Mouse (Mus musculus): ENCODE data around the gene Depdc1b. TPM values are rescaled to one million over a fixed set of nuclear protein-coding genes. Genes with fewer than 3 reads are reported as not detected.

Depdc1b gene
- 10.9 and 11.2 TPM in 2 replicates for polyA plus RNA-seq (2012; rRNA removed)

GRCm38 (mm10) chr13:108315702-108316486 is at the start of gene Depdc1b:
TSS of gene Depdc1b (plus strand) at chr13:108316332.
- no peak for TF ChIP-seq CTCF (conservative IDR thresholded peaks at IDR 0.05; ENCODE audit: insufficient read depth, insufficient read length, low read depth, low read length)
- TF ChIP-seq POLR2A (IDR thresholded peaks at IDR 0.05; ENCODE audit: low read depth, low read length), result peak; percentile 23
- DNase-seq, result peak; percentile 98
- Histone ChIP-seq H3K27me3 (replicated peaks; ENCODE audit: control insufficient read depth, insufficient read depth, low read length) (no peaks in the 10 kb centered on the region), H3K36me3 (ENCODE audit: control insufficient read depth, insufficient read depth, low read length) (no peaks in the 10 kb centered on the region), H3K4me1 (ENCODE audit: control insufficient read depth, insufficient read depth, low read length) (peaks cover 3% of the 10 kb centered on the region; the same call in 1 of the 2 replicates), H3K27ac (ENCODE audit: insufficient read depth, low read depth, low read length) (peak within 1 kb of the TSS; percentile 40; the same call in 1 of the 2 replicates), H3K4me3 (ENCODE audit: insufficient read depth, low read depth, low read length) (peak within 1 kb of the TSS; percentile 76)
- WGBS, result under 1% methylated on average over 48 of the region's 48 CpGs

GRCm38 (mm10) chr13:108267841-108268634 is 48.1 kb upstream of the Depdc1b start:
- H3K27ac ChIP-seq (ENCODE audit: insufficient read depth, low read depth, low read length), result no peak overlapping the region
- 64% methylated on average over 9 of the region's 9 CpGs for WGBS

GRCm38 (mm10) chr13:108271458-108272148 is 44.5 kb upstream of the Depdc1b start:
- Histone ChIP-seq H3K4me3 (ENCODE audit: insufficient read depth, low read depth, low read length) (no peak overlapping the region), H3K27ac (ENCODE audit: insufficient read depth, low read depth, low read length) (no peak overlapping the region), H3K36me3 (ENCODE audit: control insufficient read depth, insufficient read depth, low read length) (peaks cover 2% of the 10 kb centered on the region), H3K4me1 (ENCODE audit: control insufficient read depth, insufficient read depth, low read length) (peaks cover 8% of the 10 kb centered on the region; the same call in 1 of the 2 replicates), H3K27me3 (replicated peaks; ENCODE audit: control insufficient read depth, insufficient read depth, low read length) (no peaks in the 10 kb centered on the region)
- 45% methylated on average over 7 of the region's 7 CpGs for WGBS
- DNase-seq, result no peak
- TF ChIP-seq CTCF (conservative IDR thresholded peaks at IDR 0.05; ENCODE audit: insufficient read depth, insufficient read length, low read depth, low read length) (no peak), POLR2A (IDR thresholded peaks at IDR 0.05; ENCODE audit: low read depth, low read length) (no peak)

More at GRCm38 (mm10) chr13:108267841-108268634, 48.1 kb upstream of the Depdc1b start:
- Histone ChIP-seq H3K36me3 (ENCODE audit: control insufficient read depth, insufficient read depth, low read length) (peaks cover 2% of the 10 kb centered on the region), H3K4me1 (ENCODE audit: control insufficient read depth, insufficient read depth, low read length) (peaks cover 3% of the 10 kb centered on the region; the same call in 1 of the 2 replicates), H3K27me3 (replicated peaks; ENCODE audit: control insufficient read depth, insufficient read depth, low read length) (no peaks in the 10 kb centered on the region), H3K4me3 (ENCODE audit: insufficient read depth, low read depth, low read length) (no peak overlapping the region)
- no peak for DNase-seq
- no peak for TF ChIP-seq CTCF (conservative IDR thresholded peaks at IDR 0.05; ENCODE audit: insufficient read depth, insufficient read length, low read depth, low read length)
- no peak for TF ChIP-seq POLR2A (IDR thresholded peaks at IDR 0.05; ENCODE audit: low read depth, low read length)

- DNase-seq, result no peak
- 41% methylated on average over 8 of the region's 8 CpGs for WGBS
- Histone ChIP-seq H3K27me3 (replicated peaks; ENCODE audit: control insufficient read depth, insufficient read depth, low read length) (no peaks in the 10 kb centered on the region), H3K36me3 (ENCODE audit: control insufficient read depth, insufficient read depth, low read length) (peaks cover 2% of the 10 kb centered on the region), H3K27ac (ENCODE audit: insufficient read depth, low read depth, low read length) (no peak overlapping the region), H3K4me1 (ENCODE audit: control insufficient read depth, insufficient read depth, low read length) (peaks cover 8% of the 10 kb centered on the region; the same call in 1 of the 2 replicates), H3K4me3 (ENCODE audit: insufficient read depth, low read depth, low read length) (no peak overlapping the region)
- no peak for TF ChIP-seq CTCF (conservative IDR thresholded peaks at IDR 0.05; ENCODE audit: insufficient read depth, insufficient read length, low read depth, low read length)
- TF ChIP-seq POLR2A (IDR thresholded peaks at IDR 0.05; ENCODE audit: low read depth, low read length), result no peak
These were observed 43.8 kb upstream of the Depdc1b start for GRCm38 (mm10) chr13:108272332-108272731.

GRCm38 (mm10) chr13:108273034-108273433 is 43.1 kb upstream of the Depdc1b start:
- no peak overlapping the region for H3K4me3 ChIP-seq (ENCODE audit: insufficient read depth, low read depth, low read length)
- 38% methylated on average over 15 of the region's 15 CpGs for WGBS

GRCm38 (mm10) chr13:108273456-108273855 is 42.7 kb upstream of the Depdc1b start:
- peaks cover 2% of the 10 kb centered on the region for H3K36me3 ChIP-seq (ENCODE audit: control insufficient read depth, insufficient read depth, low read length)
- H3K4me1 ChIP-seq (ENCODE audit: control insufficient read depth, insufficient read depth, low read length), result peaks cover 8% of the 10 kb centered on the region; the same call in 1 of the 2 replicates
- peak overlapping the region; percentile 52; the same call in 1 of the 2 replicates for H3K27ac ChIP-seq (ENCODE audit: insufficient read depth, low read depth, low read length)
- no peak for TF ChIP-seq CTCF (conservative IDR thresholded peaks at IDR 0.05; ENCODE audit: insufficient read depth, insufficient read length, low read depth, low read length)
- no peak for TF ChIP-seq POLR2A (IDR thresholded peaks at IDR 0.05; ENCODE audit: low read depth, low read length)
- WGBS, result 28% methylated on average over 5 of the region's 5 CpGs
- H3K4me3 ChIP-seq (ENCODE audit: insufficient read depth, low read depth, low read length), result no peak overlapping the region
- H3K27me3 ChIP-seq (replicated peaks; ENCODE audit: control insufficient read depth, insufficient read depth, low read length), result no peaks in the 10 kb centered on the region
- DNase-seq, result peak; percentile 17

More at GRCm38 (mm10) chr13:108273034-108273433, 43.1 kb upstream of the Depdc1b start:
- H3K4me1 ChIP-seq (ENCODE audit: control insufficient read depth, insufficient read depth, low read length), result peaks cover 8% of the 10 kb centered on the region; the same call in 1 of the 2 replicates
- H3K36me3 ChIP-seq (ENCODE audit: control insufficient read depth, insufficient read depth, low read length), result peaks cover 2% of the 10 kb centered on the region
- H3K27ac ChIP-seq (ENCODE audit: insufficient read depth, low read depth, low read length), result peak overlapping the region; percentile 52; the same call in 1 of the 2 replicates
- TF ChIP-seq POLR2A (IDR thresholded peaks at IDR 0.05; ENCODE audit: low read depth, low read length), result no peak
- TF ChIP-seq CTCF (conservative IDR thresholded peaks at IDR 0.05; ENCODE audit: insufficient read depth, insufficient read length, low read depth, low read length), result no peak
- no peak for DNase-seq
- H3K27me3 ChIP-seq (replicated peaks; ENCODE audit: control insufficient read depth, insufficient read depth, low read length), result no peaks in the 10 kb centered on the region
